Mouse (Mus musculus) natural killer cell, adult 2 months (primary cell): Measurements from ENCODE around the gene Dguok.

ENCODE experiments used
- DNase-seq, 2 experiments: peaks; one replicate each; pipeline ENCODE4 v3.0.0; 2022; ENCODE audit warnings: low spot score in 2 of 2

The Dguok gene

DNA sequence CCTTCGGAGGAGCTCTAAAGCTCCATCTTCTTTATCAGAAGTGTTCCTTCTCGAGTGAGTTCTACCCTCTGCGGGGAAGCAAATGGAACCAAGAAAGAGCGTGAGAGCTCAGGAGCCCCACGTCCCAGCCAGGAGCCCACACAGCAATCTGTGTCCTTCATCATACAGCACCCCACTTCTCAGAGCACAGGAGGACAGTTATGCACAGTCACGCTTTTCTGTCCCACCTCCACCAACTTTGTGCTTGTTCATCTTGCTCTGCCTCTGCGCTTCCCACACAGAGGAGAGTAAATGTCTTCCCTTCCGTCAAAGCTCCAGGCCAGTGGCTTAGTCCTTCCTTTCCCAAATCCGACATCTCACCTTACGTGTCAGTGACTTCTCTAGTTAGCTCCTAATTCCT lies 7.7 kb downstream of the Dguok start:
- DNase-seq: no peak

DNA sequence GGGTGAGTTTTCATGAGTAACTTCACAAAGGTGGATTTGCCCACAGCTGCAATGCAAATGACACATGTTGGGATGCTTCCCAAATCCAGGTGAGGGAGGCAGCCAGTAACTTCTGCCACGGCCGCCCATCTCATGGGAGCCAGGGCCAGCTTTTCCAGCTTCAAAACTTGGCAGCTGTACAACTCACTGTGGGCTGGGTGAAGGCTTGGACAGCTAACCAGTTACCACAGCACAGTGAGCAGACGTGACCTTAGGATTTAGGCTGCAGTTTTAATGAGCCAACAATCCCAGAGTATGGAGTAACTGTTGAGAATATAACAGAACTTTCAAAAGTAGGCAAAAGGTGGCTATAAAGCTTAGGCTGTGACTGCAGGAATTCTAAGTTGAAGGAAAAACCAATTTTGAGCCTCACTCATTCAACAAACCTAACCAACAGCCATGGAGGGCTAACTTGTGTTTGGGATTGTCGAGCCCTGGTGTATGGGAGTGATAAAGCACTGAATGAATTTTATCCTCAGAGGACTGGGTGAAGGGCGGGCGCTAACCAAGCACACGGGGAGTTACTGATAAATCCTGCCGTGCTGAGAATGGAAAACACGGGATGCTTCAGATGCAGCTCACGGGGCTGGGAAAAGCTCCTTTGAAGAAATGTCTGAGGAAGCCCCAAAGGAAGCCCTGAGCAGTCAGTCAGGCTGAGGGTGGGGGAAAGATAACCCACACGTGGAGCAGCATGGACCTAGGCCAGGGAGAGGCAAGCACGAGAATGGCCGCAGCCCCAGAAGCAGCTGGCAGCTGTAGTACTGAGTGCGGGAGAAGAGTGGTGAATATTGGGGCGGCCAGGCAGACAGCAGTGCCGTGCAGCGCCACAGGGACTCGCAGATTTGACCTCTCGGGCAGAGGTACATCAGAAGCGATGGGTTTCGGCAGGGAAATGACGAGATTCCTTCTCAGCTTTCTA lies 9.7 kb downstream of the Dguok start:
- DNase-seq: no peak

DNA sequence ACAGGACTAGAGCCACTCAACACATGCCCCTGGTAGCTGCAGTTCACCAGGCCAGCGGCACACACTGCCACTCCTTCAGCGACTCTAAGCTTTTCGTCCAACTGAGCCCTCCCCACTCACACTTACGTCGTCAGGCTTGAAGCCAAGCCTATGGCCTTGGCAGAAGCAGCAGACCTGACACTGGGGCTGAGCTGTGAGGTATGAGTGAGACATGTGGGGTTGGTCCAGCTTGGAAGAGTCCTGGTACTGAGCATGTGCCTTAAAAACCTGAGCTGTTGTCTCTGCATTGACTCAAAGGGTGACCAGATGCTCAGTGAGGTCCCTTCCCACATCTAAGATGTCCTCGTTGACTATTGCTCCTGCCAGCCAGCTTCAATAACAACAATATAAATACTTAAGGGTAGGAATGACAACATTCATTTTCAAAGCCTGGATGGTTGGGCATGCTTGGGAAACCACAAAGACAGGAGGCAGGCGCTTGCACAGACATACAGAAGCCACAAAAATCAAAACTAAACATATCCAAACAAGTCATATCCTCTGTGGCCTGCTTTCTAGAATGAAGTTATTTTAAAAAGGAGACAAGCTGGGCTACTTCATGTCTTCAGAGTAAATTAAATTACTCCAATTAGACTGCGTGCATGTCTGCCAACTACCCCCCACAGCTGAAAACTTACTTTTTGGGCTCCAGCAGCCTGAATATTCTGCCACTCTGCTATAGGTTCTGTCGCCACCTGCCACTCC lies 10.6 kb downstream of the Dguok start:
- DNase-seq: no peak

DNA sequence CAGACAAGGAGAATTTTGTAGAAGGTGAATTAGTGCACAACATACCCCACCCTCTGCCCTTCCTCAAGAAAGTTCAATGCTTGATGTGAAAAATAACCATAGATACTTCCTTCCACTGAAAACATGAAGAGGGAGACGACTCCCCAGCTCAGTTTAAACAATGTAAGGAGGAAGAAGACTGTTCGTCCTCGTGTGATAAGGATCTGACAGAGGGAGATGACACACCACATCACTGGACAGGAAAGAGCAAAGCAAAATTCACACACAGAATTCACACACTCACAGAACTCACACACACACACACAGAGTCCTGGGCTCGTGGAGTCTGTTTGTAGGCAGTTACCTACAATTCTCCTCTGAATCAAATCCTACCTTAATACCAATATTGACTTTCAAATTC lies 16.1 kb downstream of the Dguok start:
- no peak for DNase-seq

DNA sequence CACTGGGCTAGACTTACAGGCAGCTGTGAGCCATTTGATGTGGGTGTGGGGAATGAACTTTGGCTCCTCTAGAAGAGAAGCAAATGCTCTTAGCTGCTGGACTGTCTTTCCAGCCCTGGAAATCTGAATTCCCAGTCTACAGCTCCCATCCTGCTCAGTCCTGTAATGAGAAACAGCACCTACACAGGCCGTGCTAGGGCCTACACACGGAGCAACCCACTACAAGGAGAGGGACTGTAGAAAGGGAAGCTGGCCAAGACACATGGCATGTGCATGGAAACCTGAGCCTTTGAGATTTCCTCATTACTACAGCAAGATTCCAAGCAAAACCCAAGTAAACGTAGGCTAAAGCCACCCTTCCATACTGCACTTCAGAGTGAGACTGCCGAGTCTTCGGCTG lies 18.6 kb downstream of the Dguok start:
- DNase-seq: no peak

DNA sequence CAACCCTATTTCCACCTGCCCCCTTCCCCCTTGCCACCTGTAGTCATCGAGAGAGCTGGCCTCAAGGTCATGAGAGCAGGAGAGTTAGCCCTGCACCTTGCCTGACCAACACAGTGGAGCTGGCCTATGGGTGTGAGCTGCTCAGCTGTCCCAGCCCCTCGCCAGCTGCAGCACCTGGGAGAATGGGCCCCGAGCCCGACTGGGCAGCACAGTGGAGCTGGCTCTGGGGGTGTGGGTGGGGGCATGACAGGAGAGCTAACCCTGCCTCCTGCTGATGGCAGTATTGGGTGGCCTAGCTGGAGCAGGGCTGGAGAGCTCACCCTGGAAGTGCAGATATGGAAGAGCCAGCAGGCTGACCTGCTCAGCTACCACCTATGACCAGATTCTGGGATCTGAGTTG lies 19.5 kb downstream of the Dguok start:
- DNase-seq: no peak

DNA sequence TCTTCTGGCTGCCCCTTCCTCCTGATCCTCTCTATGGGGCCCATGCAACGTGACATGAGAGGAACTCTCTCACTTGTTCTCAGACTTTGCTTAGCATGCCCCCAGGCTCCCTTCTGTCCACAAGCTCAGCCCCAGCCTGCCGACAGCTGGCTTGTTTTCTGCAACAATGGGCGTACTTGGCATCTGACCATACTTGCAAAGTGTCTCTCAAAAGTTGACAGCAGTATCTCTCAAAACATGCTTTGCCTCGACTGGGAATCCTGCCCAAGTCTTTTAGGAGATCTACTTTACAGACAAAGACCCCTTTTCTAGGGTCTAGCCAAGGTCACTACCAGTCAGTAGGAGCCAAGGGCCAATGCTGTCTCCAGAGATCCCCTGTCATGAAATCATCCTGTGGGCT lies 20.9 kb downstream of the Dguok start:
- no peak for DNase-seq

DNA sequence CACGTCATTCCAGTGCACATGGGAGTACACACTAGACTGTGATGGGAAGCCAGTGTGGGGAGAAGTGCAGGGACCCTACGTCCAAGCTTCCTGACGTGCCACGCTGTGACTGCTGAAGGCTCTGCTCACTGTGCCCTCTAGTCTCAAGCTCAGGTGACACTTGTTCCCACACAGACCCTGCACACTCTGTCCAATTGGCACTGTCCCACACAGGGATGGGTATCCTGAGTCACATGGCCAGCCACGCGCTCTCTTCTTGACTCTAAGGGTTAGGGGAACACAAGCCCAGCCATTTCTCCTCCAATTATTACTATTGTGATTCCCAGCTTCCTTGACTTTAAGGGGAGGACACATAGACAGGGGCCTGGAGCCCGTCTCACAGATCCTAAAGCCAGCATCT lies 23.0 kb downstream of the Dguok start:
- no peak for DNase-seq

DNA sequence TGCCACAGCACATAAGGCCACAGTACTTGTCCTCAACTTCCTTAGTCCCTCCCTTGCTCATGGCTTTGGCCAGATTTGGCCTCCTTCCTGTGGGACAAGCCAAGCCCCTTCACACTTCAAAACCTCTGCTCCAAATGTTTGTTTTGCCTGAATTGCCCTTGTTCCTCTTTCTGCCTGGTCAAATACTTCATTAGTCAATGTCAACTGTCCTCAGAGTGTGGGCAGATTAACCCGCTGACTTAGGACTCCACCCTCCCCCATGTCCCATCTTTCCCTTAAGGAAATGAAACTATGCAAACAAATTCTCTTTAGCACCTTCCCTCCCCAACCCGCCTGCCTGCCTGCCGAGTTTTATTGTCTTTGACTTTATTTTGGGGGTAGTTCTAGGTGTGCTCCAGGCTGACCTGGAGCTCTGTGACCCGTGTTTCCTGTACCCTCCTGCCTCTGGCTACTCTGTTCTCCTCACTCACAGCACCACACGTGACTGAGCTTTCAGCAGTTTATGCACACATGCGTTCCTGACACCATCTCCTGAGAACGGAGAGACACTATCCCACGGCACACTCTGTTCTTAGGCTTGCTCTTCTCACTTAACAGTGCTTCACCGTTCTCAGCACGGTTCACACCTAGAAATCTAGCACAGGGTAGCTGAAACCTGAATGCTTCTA lies 24.2 kb downstream of the Dguok start:
- DNase-seq: peak in 1 of 2 experiments; percentile 38

DNA sequence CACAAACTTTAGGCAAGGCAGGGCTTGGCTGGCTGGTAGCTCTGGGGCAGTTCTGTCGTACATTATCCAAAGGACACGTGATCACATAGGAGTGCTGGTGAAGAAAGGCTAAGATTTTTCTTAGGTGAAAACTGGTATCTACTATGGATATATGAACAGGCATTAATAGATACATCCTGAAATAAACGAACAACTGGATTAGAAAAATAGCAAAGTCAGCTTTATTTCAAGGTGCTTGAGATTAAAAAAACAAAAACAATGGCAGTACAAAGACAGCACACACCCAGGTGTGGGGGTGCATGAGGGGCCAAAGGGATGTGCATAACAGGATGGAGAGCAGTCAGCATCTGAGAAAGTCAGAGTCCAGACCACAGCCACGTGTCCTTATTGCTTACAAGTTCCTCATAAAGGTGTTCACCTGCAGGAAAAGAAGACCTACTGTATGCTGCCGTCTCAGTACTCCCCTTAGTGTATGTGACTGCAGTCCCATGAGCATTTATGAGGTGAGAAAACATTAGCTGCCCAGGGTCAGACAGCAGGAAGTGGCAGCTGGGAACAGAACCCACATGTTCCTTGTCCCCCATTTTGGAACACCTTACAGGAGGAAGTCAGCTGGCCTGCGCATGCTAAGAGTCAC lies 26.6 kb downstream of the Dguok start:
- peak in 1 of 2 experiments; percentile 29 for DNase-seq

DNA sequence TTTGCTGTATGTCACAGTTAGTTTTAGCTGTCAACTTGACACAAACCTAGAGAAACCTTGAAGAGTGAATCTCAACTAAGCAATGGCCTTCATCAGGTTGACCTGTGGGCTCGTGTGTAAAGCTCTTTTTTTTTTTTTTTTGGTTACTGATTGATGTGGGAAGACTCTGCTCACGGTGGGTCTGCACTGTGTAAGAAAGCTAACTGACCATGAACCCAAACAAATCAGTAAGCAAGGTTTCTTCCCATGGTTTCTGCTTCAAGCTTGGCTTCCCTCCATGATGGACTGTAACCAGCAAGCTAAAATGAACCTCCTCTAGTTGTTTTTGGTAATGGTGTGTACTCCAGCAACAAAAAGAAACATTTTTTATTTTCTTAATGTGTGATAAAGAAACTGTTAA lies 27.6 kb downstream of the Dguok start:
- no peak for DNase-seq

DNA sequence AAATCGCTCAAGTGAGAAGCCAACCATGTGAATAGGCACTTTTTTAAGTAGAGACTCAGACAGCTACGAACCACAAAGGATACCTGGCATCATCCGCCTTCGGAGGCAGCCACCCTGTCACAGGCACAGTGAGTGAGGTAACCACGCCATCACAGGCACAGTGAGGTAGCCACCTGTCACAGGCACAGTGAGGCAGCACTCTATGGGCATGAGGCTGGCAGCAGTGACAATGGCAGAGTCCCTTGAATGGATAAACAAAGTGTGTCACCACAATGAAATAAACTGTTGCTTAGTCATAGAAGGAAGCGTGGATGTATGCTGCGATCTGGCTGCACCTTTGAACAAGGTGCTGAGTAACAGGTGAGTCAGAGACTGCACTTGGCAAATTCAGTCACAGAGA lies 28.1 kb downstream of the Dguok start:
- DNase-seq: peak in 1 of 2 experiments; percentile 36

DNA sequence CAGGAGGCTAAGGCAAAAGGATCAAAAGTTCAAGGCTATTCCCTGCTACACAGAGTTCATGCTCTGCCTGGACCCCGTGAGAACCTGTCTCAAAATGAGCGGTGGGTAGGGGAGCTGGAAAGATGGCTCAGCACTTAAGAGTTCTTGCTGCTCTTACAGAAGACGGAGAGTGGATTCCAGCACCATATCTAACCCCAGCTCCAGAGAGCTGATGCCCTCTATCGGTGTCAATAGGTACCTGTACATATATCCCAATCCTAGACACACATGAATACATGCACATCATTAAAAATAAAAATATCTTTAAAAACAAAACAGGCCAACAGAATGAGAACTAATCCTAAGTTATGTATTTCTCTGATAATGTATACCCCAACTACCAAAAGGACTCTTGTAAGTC lies 28.6 kb downstream of the Dguok start:
- DNase-seq: no peak

DNA sequence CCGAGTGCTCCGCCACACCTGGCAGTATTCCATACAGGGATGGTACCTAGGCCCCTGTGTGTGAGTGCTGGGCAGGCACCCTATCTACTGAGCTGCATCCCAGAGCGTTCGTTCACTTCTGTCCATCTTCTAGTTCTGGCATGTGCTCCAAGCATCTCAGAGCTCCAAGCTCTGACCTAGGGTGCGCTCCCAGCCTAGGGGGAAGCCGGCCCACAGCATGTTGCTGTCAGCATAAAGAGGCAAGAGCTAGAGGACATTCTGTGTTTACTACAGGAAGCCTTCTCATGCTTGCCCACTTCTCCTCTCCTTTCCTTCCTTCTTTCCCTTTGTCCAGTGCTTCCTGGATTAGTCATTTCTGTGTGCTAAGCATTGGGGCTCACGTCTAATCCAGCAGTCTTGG lies 31.3 kb downstream of the Dguok start:
- DNase-seq: no peak

DNA sequence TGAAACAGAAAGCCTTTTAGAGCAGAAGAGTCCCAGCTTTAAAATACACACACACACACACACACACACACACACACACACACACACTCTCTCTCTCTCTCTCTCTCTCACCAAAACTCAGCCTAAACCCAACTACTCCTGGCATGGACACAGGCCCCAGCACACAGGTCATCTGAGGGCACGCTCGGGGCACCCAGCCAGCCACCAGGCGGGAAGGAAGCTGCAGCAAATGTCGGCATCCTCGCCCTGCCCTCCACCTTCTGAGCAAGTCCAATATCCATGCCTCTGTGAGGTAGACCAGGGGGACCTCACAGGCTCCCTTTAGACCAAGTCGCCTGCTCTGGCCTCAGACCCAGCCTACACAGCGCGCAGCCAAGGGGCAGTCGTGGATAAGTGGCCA lies 33.5 kb downstream of the Dguok start:
- DNase-seq: no peak

DNA sequence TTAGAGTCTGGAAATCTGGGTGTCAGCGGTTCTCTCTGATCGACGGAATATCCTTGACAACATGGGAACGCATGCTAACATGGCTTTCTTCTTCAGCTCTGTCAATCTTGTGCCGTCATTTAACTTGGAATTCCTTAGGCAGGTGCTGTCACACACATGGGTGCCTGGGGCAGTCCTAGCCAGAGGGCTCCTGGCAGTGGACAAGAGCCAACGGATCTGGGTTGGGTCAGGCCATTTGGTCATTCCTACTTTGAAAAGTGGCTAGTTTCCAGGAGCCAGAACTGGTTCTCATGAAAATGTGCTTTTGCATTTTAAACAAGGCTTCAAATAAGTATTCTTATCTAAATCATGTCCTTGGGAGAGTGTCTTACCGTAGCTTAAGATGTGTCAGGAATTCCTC lies 35.0 kb downstream of the Dguok start:
- no peak for DNase-seq

DNA sequence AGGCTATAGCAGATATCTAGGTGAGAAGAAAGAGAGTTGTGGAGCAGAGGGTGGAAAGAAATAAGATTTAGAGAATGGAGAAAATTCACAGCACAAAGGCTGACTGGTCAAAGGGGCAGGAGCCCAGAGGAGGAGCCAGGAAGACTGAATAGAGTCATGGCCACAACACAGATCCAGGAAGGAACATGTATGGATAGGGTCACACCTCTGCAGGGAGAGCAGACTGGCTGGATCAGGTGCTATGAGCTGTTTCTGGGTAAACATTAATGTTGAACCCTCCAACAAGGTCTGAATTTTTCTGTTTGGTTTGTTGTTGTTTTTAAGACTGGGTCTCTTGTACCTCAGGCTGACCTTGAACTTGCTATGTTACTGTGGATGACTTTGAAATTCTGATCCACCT lies 42.8 kb downstream of the Dguok start:
- DNase-seq: no peak

DNA sequence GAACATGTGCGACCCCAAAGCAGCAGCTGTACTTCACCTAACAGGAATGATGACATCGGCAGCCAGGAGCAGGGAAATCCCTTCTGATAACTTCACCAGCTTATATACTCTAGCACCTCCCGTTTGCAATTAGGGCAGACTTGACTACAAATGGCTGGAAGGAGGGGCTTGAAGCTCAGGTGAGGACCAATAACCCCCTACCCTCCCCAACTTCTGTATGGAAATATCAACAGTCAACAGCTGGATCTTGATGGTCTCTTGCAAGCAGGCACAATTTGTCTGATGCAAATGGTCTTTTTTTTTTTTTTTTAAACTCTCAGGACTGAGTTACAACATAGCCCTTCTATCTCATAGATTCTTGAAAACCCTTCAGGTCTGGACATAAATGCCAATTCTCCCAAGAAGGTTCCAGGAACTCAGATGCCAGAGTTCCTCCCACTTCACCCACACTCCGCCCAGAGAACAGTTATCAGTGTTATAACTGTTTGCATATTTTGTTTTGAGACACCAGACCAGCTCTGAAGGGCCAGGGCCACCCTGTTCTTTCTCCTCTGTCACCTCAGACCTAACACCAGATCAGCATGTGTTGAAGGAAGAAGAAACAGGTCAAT lies 47.6 kb downstream of the Dguok start, which contains the start of gene Tet3:
Tet3 (minus strand) TSS at position 51 of the 611 bp plus-strand sequence.
- DNase-seq: no peak

DNA sequence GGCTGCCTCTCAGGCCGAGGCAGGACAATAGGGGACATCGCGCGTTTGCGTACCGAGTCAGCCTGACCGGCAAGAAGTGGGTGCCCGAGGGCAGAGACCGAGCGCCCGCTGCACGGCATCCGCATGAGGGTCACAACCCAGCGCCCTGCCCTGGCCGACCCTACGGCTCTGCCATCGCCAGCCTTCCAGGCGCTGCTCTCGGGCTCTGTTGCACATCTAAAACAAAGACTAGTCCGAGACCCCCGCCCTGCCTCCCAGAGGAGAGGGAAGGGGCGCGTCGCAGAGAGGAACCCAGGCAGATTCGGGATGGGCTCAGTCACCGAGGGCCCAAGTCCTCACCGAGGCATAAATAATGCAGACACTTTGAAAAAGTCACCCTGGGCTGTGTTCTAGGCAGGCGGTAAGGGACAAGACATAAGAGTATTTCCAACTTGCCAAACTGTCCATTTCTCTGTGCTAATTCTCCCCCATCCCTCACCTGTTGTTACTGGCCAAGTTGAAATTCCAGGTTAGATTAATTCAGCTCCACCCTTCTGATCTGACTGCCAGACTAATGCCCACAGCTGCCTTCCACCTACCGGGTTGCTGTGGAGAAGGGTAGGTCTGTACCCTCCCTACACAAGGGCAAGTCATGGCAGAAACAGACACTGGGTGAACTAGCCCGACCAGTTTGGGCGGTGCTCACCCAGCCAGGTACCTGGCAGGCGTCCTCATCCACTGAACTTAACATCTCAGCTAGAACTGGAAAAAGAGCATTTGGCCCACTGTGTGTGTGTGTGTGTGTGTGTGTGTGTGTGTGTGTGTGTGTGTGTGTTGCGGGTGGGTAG lies 49.6 kb downstream of the Dguok start:
- DNase-seq: no peak

DNA sequence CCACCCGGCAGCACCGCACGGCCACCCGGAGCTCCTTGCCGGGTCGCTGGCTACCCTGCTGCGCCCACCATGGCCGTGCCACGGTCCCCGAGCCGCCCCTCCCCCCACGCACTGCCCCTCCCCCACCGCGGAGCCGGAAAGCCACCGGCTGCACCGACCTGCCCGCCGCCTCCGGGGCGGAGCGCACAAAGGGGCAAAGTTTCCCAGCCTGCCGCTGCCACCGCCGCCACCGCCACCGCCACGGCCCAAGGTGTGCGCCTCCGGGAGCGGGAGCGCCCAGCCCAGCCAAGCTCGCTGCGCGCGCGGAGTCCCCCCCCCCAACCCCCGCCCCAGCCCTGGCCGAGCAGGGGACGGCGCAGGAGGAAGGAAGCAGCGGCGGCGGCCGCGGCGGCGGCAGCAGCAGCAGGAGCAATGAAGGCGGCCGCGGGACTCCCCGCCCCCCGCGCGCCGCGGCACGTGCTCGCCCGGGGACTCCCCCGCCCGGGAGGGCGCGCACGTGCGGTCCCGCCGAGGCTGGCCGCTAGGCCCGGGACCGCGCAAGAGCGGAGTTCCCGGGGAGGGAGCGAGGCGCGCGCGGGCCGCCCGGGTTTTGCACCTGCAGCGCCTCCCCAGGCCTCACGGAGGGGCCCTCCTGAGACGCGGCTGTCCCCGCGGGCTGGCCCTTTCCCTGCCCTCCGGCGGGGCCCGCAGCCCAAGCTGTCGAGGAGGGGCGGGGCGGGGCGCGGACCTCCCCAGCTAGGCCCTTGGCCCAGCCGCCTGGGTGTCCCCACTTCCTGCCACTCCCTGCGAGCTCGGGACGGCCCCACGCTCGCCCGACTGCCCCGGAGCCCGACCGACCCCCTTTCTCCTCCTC lies 50.4 kb downstream of the Dguok start:
- DNase-seq: peak; percentile 87
